Mouse (Mus musculus) erythroblast, embryonic 14.5 days (primary cell): Measurements from ENCODE around the gene Ppp1r12c.

ENCODE experiments used
- GATA1 ChIP-seq: IDR thresholded peaks from 2 replicates; pipeline ENCODE4 v1.6.1; 2012; ENCODE audit warnings: low read length, inconsistent platforms, mixed read lengths
- TAL1 ChIP-seq: IDR thresholded peaks from 3 replicates; pipeline ENCODE4 v1.6.1; 2012; ENCODE audit warnings: low read length, inconsistent platforms, mixed read lengths

DNA sequence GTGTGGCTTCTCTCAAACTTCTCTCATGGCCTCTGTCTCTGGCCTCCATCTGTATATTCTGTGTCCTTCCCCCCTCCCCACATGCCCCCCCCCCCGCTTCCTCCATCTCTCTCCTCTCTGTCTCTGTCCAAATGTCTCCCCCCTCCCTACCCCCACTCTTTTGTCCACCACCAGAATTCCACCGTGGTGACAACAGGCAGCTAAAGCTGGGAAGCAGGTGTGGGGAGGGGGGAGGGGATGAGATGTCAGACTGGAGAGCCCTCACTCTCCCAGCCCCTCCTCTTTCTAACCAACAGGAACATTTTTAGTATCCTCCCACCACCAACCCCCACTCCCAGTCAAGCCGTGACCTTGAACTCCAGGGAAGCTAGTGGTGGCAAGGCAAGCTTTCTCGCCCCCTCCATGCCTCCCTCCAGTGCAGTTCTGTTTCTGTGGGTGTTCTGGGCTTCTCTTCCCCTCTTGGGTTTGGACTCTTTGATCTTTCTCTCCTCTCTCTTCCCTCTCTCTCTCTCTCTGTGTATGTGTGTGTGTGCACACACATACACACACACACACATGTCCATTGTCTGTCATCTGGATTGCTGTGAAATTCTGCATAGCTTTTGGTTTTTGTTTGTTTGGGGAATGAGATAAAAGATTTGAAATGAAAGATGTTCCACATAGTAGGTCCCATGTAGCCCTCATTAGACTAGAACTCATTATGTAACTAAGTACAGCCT is 15.0 kb upstream of the Ppp1r12c start, which contains the start of gene Tnnt1:
- TF ChIP-seq GATA1, result no peak
- TF ChIP-seq TAL1, result no peak
